Mouse (Mus musculus) liver, embryonic 14.5 days (tissue): ENCODE results near the gene Trip4. TPM values are rescaled to one million over a fixed set of nuclear protein-coding genes. Genes with fewer than 3 reads are reported as not detected.

Experiments used
- ATAC-seq: fragments of 200-750 bp; cut with Nextera tagmentation; 2 replicates; pipeline ENCODE4 v1.8.0; 2017; ENCODE audit warnings: moderate number of reproducible peaks, mild to moderate bottlenecking, moderate library complexity; ENCODE audit not compliant: insufficient read depth
- DNase-seq, 3 experiments: peaks; one replicate each; pipeline ENCODE4 v3.0.0-alpha.2; 2012 to 2013; ENCODE audit warnings: low read depth in 3 of 3, low spot score in 3 of 3
- H3K27ac ChIP-seq: fragments of 300-500 bp; sonication (generic); 2 replicates; pipeline ENCODE4 v1.5.1; 2014; ENCODE audit warnings: moderate library complexity, mild to moderate bottlenecking, control low read depth, inconsistent platforms
- H3K27me3 ChIP-seq: fragments of 300-500 bp; sonication (generic); 2 replicates; pipeline ENCODE4 v1.6.1; 2014; ENCODE audit warnings: mild to moderate bottlenecking, low read length, moderate library complexity; ENCODE audit not compliant: control insufficient read depth, insufficient read depth
- H3K36me3 ChIP-seq: fragments of 300-500 bp; sonication (generic); replicated peaks from 2 replicates; pipeline ENCODE4 v1.6.1; 2014; ENCODE audit warnings: low read depth; ENCODE audit not compliant: control insufficient read depth, insufficient read depth
- H3K4me1 ChIP-seq, 2 experiments: fragments of 200-500 bp in 1 of 2; fragments of 300-500 bp in 1 of 2; sonication (generic) in 1 of 2; replicated peaks; 2 replicates each; pipeline ENCODE4 v1.6.1; 2012 to 2014; ENCODE audit warnings: antibody characterized with exemption in 1 of 2, inconsistent platforms in 1 of 2, low read length in 1 of 2; ENCODE audit not compliant: control insufficient read depth in 2 of 2, insufficient read depth in 2 of 2
- H3K4me2 ChIP-seq: fragments of 300-500 bp; sonication (generic); 2 replicates; pipeline ENCODE4 v1.6.1; 2014; ENCODE audit warnings: low read depth, mild to moderate bottlenecking, control low read depth, moderate library complexity
- H3K4me3 ChIP-seq, 2 experiments: fragments of 200-500 bp in 1 of 2; fragments of 300-500 bp in 1 of 2; sonication (generic) in 1 of 2; 2 replicates each; pipeline ENCODE4 v1.5.1; 2012 to 2014; ENCODE audit warnings: low read depth in 2 of 2, low read length in 2 of 2, mild to moderate bottlenecking in 2 of 2, control low read depth in 1 of 2, inconsistent platforms in 1 of 2, moderate library complexity in 1 of 2; ENCODE audit not compliant: insufficient read depth in 1 of 2
- H3K9ac ChIP-seq: fragments of 300-500 bp; sonication (generic); replicated peaks from 2 replicates; pipeline ENCODE4 v1.6.1; 2014; ENCODE audit warnings: mild to moderate bottlenecking, control low read depth, moderate library complexity
- H3K9me3 ChIP-seq: fragments of 300-500 bp; sonication (generic); 2 replicates; pipeline ENCODE4 v1.6.1; 2016; ENCODE audit warnings: low read length, mixed read lengths; ENCODE audit not compliant: control insufficient read depth
- CTCF ChIP-seq: IDR thresholded peaks from 2 replicates; pipeline ENCODE4 v1.5.1; 2016; ENCODE audit warnings: antibody characterized with exemption, low read depth, control low read depth
- EP300 ChIP-seq: IDR thresholded peaks from 2 replicates; pipeline ENCODE4 v1.6.1; 2016; ENCODE audit warnings: antibody characterized with exemption, low read depth
- WGBS: fragments of 180-500 bp; shearing (Covaris S2); extraction: QIAGEN DNeasy Blood & Tissue Kit; methylation state at CpG from one replicate; pipeline ENCODE4 v1.1.7; 2014; ENCODE audit not compliant: insufficient replicate concordance; 5-methylcytosine and 5-hydroxymethylcytosine counted together
- polyA plus RNA-seq, 2 experiments: library from polyadenylated mRNA; depleted of rRNA in 1 of 2; stranded (reverse) in 1 of 2; unstranded in 1 of 2; fragments of >200 nt; fragmentation: Nextera tagmentation in 1 of 2; extraction: Ambion mirVana in 1 of 2; gene quantifications; 2 replicates each; pipeline versions ENCODE4 v1.2.1 to v1.2.3; 2012 to 2014

Gene Trip4
- polyA plus RNA-seq (2012; rRNA removed) (2.2 and 4.6 TPM in 2 replicates), polyA plus RNA-seq (2014; fragmentation: Nextera tagmentation; extraction: Ambion mirVana) (9.9 and 10.2 TPM in 2 replicates)

- Histone ChIP-seq H3K4me3 (peak within 1 kb of the TSS; percentile 92 to 93), H3K4me1 (peaks cover 8 to 9% of the 10 kb centered on the region in 2 experiments), H3K27ac (peak within 1 kb of the TSS; percentile 75), H3K4me2 (peak within 1 kb of the TSS; percentile 95), H3K36me3 (peaks cover 8% of the 10 kb centered on the region), H3K9me3 (no peaks in the 10 kb centered on the region), H3K9ac (peak within 1 kb of the TSS; percentile 84), H3K27me3 (no peaks in the 10 kb centered on the region)
- ATAC-seq (peak; percentile 96), DNase-seq (peak; percentile 86 to 90 (median 87))
- WGBS = 1% methylated on average over 38 of the region's 38 CpGs
- TF ChIP-seq EP300 = no peak
- TF ChIP-seq CTCF = peak; percentile 45
These were observed at the start of gene Trip4, which contains the start of gene Csnk1g1 for GRCm38 (mm10) chr9:65908394-65909300. Gene Trip4, minus strand, starts transcription at chr9:65908794. Gene Csnk1g1, plus strand, starts transcription at chr9:65908924.

- ATAC-seq = no peak
- Histone ChIP-seq H3K27me3 (no peaks in the 10 kb centered on the region), H3K27ac (no peak overlapping the region), H3K4me3 (no peak overlapping the region), H3K4me2 (no peak overlapping the region), H3K9me3 (no peaks in the 10 kb centered on the region), H3K9ac (no peak overlapping the region), H3K4me1 (no peaks in the 10 kb centered on the region), H3K36me3 (no peaks in the 10 kb centered on the region)
- 66% methylated on average over 3 of the region's 3 CpGs for WGBS
- TF ChIP-seq EP300 = no peak
- DNase-seq = no peak
These were observed 42.5 kb upstream of the Trip4 start for GRCm38 (mm10) chr9:65951082-65951587.

- Histone ChIP-seq H3K36me3 (no peaks in the 10 kb centered on the region), H3K4me1 (no peaks in the 10 kb centered on the region)
- no peak for ATAC-seq
These were observed 29.0 kb upstream of the Trip4 start for GRCm38 (mm10) chr9:65937566-65937965.

GRCm38 (mm10) chr9:65929826-65930225 is 21.2 kb upstream of the Trip4 start:
- ATAC-seq = no peak

More at GRCm38 (mm10) chr9:65937566-65937965, 29.0 kb upstream of the Trip4 start:
- TF ChIP-seq EP300 (no peak), CTCF (no peak)
- Histone ChIP-seq H3K9me3 (no peaks in the 10 kb centered on the region), H3K27ac (no peak overlapping the region), H3K4me3 (no peak overlapping the region), H3K27me3 (no peaks in the 10 kb centered on the region), H3K9ac (no peak overlapping the region), H3K4me2 (no peak overlapping the region)
- no peak for DNase-seq
- 61% methylated on average over 2 of the region's 2 CpGs for WGBS

GRCm38 (mm10) chr9:65928456-65928855 is 19.9 kb upstream of the Trip4 start:
- TF ChIP-seq CTCF = no peak
- TF ChIP-seq EP300 = no peak
- H3K4me1 ChIP-seq = no peaks in the 10 kb centered on the region
- H3K9me3 ChIP-seq = no peaks in the 10 kb centered on the region
- no peaks in the 10 kb centered on the region for H3K36me3 ChIP-seq
- ATAC-seq (no peak), DNase-seq (no peak)
- no peak overlapping the region for H3K4me2 ChIP-seq
- no peak overlapping the region for H3K4me3 ChIP-seq
- H3K27me3 ChIP-seq = no peaks in the 10 kb centered on the region
- no peak overlapping the region for H3K27ac ChIP-seq
- no peak overlapping the region for H3K9ac ChIP-seq

More at GRCm38 (mm10) chr9:65929826-65930225, 21.2 kb upstream of the Trip4 start:
- no peak overlapping the region for H3K9ac ChIP-seq
- no peak for TF ChIP-seq EP300
- TF ChIP-seq CTCF = no peak
- no peak overlapping the region for H3K4me3 ChIP-seq
- no peak overlapping the region for H3K27ac ChIP-seq
- no peaks in the 10 kb centered on the region for H3K27me3 ChIP-seq
- no peak overlapping the region for H3K4me2 ChIP-seq
- no peaks in the 10 kb centered on the region for H3K4me1 ChIP-seq
- no peaks in the 10 kb centered on the region for H3K9me3 ChIP-seq
- DNase-seq = no peak
- no peaks in the 10 kb centered on the region for H3K36me3 ChIP-seq
